Mouse (Mus musculus): ENCODE data around the gene Jup.

DNA sequence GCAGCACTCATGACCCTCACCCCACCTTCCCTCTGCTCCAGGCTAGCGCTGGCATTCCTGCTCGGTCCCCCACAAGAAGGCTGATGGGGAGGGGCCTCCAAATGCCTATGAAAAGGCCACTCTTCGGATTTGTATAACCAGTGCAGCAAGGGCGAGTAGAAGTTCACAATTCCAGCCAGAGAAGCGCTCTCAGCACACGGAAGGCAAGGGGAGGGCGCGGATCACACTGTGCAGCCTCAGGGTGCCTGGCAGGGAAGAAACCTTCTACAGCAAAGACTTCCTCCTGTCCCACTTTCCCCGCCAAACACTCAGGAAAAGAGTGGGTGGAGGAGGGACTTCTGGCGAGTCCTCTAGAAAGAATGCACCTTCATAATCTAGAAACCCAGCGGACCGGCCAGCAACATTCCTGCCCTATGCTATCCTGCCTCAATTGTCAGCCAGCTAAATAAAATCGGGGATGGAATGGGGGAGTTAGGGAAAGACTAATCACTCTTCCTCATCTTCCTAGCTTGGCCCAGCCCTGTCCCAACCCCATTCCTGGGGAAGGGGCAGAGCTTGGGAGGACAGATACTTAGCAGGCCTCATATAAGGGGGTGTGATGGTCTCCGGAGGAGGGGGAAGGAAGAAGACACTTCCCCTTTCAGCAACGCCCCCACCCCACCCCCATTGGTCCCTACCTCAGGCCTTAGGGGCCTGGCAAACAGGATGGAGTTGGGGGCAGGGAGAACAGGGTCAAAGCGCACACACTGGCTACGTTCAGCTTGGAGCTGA lies 1.5 kb downstream of the Jup start:
- TF ChIP-seq POLR2A (IDR thresholded peaks at IDR 0.05; ENCODE audit: low read depth, low read length) (no peak), CTCF (IDR thresholded peaks at IDR 0.05; ENCODE audit: borderline replicate concordance, insufficient read depth, low read length) (no peak)
